Mouse (Mus musculus) liver, adult (tissue): ENCODE measurements around the gene Cyp4a14.
"Not testable (repeated sequence)": the region's sequence is repeated elsewhere in the genome, so short reads cannot be mapped to it uniquely, and the experiment has no call there.

Experiments
- GATA4 ChIP-seq: IDR thresholded peaks from 2 replicates; pipeline ENCODE4 v1.6.1; 2014; ENCODE audit warnings: mild to moderate bottlenecking, low read length; ENCODE audit not compliant: insufficient replicate concordance

Cyp4a14 gene

DNA sequence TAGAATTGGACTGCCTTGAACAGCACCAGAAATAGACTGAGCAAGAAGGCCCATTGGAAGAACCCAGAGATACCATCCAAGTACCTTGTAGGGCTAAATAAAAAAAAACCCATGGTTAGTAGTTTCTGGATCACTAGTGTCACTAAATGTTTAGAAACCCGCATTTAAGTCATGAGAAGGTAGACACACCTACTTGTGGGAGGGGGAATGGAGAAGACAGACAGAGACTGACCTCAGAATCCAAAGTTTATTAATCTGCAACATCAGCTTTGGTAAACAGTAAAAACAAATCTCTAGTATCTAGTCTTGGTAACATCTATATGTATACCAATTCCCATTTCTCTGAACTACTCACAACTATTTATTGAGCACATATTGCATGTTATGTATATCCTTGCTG lies at the start of gene Cyp4a14:
TSS of gene Cyp4a14 (minus strand) at position 142 of the 400 bp plus-strand sequence.
- TF ChIP-seq GATA4: no peak

DNA sequence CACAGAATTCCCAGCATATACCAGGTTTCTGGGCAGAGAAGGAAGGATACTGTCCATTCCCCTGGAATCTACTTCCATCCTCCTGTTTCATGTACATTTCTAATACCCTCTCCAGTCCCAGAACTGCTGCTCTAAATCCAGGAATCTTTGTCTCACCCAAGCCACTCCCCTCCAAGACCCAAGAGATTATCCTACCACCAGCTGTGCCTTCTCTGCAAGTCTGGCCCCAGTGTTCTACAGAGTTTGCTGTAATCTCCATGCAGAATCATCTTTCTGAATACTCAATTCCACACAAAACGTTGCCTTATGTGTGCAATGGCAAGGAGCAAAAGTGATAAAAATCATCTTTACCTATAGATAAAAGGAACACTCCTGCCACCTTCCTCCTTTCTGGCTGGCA lies 49.2 kb upstream of the Cyp4a14 start:
- TF ChIP-seq GATA4: no peak

- TF ChIP-seq GATA4: no peak
These were observed 25.8 kb upstream of the Cyp4a14 start for GRCm38 (mm10) chr4:115521766-115522165.

GRCm38 (mm10) chr4:115519444-115519843 lies 23.5 kb upstream of the Cyp4a14 start:
- peak; percentile 63; the same call in 1 of the 2 replicates for TF ChIP-seq GATA4

DNA sequence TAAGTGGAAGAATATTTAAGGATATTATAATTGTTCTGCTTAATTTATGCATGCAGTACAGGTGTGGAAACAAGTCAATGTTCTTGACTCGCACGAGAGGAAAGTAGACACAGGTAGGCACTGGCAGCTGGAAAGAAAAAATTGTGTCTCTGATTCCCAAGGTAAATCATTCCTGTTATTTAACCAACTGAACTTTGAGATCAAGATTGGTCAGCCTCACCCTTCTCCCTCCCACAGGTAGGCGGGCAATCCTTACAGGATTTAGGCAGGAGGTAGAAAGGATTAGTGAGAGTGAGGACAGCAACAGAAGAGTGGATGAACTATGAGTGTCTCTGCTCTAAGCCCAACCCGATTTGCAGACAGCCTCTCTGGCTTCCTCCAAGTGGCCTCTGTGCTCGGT lies 22.1 kb upstream of the Cyp4a14 start, which contains the start of gene Cyp4a10:
TSS of gene Cyp4a10 (plus strand) at position 265 of the 400 bp plus-strand sequence.
- TF ChIP-seq GATA4: not testable (repeated sequence)

DNA sequence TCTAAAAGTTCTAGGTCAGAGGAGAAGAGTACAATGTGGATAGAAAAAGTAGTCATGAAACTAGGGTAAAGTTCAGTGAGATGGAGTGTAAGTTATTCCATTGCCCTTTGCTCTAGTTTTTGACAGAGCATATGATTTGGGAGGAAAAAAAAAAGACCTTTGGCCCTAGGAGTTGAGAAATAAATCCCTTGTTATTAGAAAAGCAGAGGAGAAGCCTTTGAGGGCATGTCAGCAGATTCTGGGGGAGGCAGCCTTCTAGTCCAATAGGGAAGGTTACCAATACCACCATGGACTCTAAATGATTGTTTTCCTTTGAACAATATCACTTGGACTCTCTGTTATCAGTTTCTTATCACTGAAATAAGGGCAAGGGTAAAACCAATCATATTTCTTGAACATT lies 18.0 kb upstream of the Cyp4a14 start:
- TF ChIP-seq GATA4: peak; percentile 97

DNA sequence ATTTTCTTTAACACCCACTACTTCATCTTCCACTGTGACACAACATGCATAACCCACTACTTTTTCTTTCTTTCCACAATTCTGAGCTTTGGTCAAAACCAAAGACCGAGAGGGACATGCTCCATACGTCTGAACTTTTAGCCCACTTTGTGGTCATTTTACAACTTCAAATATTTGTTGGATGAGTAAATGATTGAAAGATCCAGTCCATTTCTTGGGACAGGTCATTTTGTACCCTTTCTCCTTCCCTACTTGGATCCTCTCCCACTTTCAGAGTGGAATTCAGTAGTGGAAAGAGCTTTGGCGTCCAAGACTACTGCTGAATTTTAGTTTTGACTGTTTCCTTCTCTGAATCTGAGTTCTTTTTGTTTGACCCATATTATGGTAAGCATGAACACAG lies 1.5 kb upstream of the Cyp4a14 start:
- no peak for TF ChIP-seq GATA4

DNA sequence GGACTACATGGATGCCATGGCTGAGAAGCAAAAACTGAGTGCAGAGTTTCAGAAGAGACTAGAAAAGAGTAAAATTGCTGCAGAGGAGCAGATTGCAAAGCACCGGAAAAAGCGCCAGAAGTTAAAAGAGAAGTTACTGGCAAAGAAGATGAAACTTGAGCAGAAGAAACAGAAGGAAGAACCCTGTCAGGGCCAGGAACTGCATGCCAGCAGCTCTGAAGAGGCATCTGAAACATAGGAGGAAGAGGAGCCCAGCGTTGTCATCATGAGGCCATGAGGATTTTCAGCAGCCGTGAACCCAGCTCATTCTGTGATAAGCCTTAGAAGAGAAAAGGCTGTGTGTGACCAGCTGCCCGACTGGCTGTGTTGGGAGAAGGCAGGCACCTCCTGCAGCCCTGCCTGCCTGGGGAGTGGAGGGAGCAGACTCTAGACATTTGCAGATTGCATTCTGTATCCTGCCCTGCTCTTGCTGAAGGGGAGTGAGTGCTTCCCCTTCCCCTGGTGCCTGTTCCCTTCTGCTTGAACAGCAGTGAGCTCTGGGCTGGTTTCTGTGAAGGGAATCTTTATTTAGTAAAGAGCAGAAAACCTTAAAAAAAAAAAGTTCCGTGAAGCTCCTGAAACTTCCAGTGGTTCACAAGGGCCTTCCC lies 14.8 kb downstream of the Cyp4a14 start:
- TF ChIP-seq GATA4: no peak

GRCm38 (mm10) chr4:115452304-115452703 lies 43.6 kb downstream of the Cyp4a14 start, which contains the start of gene Cyp4a30b:
TSS of gene Cyp4a30b (plus strand) at chr4:115452604.
- no peak for TF ChIP-seq GATA4

DNA sequence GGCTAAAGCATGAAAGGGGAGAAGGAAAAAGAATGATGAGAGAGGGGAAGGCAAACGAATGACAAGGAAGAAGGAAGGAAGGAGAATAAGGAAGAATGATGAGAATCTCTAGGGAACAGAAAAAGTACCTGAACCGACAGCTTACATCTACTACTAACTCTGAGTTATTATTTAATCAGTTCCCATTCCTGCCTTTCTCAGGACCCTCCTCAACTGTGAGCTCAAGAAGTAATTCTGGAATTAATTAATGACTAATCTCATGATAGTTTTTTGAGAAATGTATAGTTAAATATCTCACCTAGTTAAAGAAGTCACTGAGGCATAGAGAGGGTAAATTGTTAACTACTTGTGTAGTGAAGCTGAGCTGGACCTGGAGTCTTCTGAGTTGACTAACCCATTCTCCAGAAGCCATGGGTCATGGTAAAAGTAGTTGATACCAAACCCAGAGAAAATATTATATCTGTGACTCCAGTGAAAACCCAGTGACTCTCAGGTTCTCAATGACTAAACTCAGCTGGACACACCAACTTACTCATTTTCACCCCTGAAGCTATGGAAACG lies 45.3 kb downstream of the Cyp4a14 start:
- TF ChIP-seq GATA4: no peak
